Mouse (Mus musculus) intestine, embryonic 14.5 days (tissue): ENCODE measurements at regions not wholly inside any gene's neighbourhood (a gene's known extent, or its start where the extent isn't known, plus 50 kb on each side); places are given as distances from the start of the nearest gene placed in this dataset.

Source experiments
- ATAC-seq: fragments of 200-750 bp; cut with Nextera tagmentation; replicated peaks from 2 replicates; pipeline ENCODE4 v1.8.0; 2017; ENCODE audit warnings: low read depth, moderate number of reproducible peaks, moderate TSS enrichment, moderate library complexity; ENCODE audit not compliant: low FRiP score, low TSS enrichment
- DNase-seq: peaks from one replicate; pipeline ENCODE4 v3.0.0-alpha.2; 2018; ENCODE audit warnings: low spot score
- H3K27ac ChIP-seq: fragments of 300-500 bp; sonication (generic); 2 replicates; pipeline ENCODE4 v1.5.1; 2014; ENCODE audit warnings: low read depth, mild to moderate bottlenecking, control low read depth
- H3K27me3 ChIP-seq: fragments of 300-500 bp; sonication (generic); replicated peaks from 2 replicates; pipeline ENCODE4 v1.6.1; 2014; ENCODE audit warnings: low read length, control low read depth; ENCODE audit not compliant: control insufficient read depth, insufficient read depth
- H3K36me3 ChIP-seq: fragments of 300-500 bp; sonication (generic); 2 replicates; pipeline ENCODE4 v1.6.1; 2014; ENCODE audit warnings: low read length, control low read depth; ENCODE audit not compliant: control insufficient read depth, insufficient read depth
- H3K4me1 ChIP-seq: fragments of 300-500 bp; sonication (generic); replicated peaks from 2 replicates; pipeline ENCODE4 v1.6.1; 2014; ENCODE audit warnings: low read length, control low read depth, mixed read lengths; ENCODE audit not compliant: control insufficient read depth, insufficient read depth
- H3K4me2 ChIP-seq: fragments of 300-500 bp; sonication (generic); 2 replicates; pipeline ENCODE4 v1.6.1; 2014; ENCODE audit warnings: low read length
- H3K4me3 ChIP-seq: fragments of 300-500 bp; sonication (generic); 2 replicates; pipeline ENCODE4 v1.5.1; 2014; ENCODE audit warnings: low read depth, low read length, control low read depth, mixed read lengths
- H3K9ac ChIP-seq: fragments of 300-500 bp; sonication (generic); 2 replicates; pipeline ENCODE4 v1.6.1; 2014; ENCODE audit warnings: mild to moderate bottlenecking, low read length
- H3K9me3 ChIP-seq: fragments of 300-500 bp; sonication (generic); 2 replicates; pipeline ENCODE4 v1.6.1; 2016; ENCODE audit warnings: low read length, control low read depth; ENCODE audit not compliant: control insufficient read depth
- WGBS: fragments of 180-500 bp; shearing (Covaris S2); extraction: QIAGEN DNeasy Blood & Tissue Kit; methylation state at CpG from one replicate; pipeline ENCODE4 v1.1.7; 2014; 5-methylcytosine and 5-hydroxymethylcytosine counted together

DNA sequence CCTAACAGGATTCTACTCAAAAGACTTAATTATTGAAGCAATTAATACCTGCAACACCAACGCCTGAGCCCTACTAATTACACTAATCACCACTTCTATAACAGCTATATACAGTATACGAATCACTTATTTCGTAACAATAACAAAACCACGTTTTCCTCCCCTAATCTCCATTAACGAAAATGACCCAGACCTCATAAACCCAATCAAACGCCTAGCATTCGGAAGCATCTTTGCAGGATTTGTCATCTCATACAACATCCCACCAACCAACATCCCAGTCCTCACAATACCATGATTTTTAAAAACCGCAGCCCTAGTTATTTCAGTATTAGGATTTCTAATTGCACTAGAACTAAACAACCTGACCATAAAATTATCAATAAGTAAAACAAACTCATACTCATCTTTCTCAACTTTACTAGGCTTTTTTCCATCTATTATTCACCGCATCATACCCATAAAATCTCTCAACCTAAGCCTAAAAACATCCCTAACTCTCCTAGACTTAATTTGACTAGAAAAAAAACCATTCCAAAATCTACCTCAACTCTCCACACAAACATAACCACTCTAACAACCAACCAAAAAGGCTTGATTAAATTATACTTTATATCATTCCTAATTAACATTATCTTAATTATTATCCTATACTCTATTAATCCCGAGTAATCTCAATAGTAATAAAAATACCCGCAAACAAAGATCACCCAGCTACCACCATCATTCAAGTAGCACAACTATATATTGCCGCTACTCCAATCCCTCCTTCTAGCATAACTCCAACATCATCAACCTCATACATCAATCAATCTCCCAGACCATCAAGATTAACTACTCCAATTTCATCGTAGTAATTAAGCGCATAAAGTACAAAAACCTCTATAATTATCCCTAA, 830.9 kb upstream of the Tyrp1 start:
- ATAC-seq (peak; percentile 100), DNase-seq (no peak)
- H3K27ac ChIP-seq, result no peak overlapping the region
- H3K4me1 ChIP-seq, result no peaks in the 10 kb centered on the region
- WGBS, result 90% methylated on average over 14 of the region's 14 CpGs
- H3K36me3 ChIP-seq, result no peaks in the 10 kb centered on the region
- no peak overlapping the region for H3K4me3 ChIP-seq
- H3K4me2 ChIP-seq, result no peak overlapping the region
- no peaks in the 10 kb centered on the region for H3K9me3 ChIP-seq
- H3K27me3 ChIP-seq, result no peaks in the 10 kb centered on the region
- no peak overlapping the region for H3K9ac ChIP-seq

DNA sequence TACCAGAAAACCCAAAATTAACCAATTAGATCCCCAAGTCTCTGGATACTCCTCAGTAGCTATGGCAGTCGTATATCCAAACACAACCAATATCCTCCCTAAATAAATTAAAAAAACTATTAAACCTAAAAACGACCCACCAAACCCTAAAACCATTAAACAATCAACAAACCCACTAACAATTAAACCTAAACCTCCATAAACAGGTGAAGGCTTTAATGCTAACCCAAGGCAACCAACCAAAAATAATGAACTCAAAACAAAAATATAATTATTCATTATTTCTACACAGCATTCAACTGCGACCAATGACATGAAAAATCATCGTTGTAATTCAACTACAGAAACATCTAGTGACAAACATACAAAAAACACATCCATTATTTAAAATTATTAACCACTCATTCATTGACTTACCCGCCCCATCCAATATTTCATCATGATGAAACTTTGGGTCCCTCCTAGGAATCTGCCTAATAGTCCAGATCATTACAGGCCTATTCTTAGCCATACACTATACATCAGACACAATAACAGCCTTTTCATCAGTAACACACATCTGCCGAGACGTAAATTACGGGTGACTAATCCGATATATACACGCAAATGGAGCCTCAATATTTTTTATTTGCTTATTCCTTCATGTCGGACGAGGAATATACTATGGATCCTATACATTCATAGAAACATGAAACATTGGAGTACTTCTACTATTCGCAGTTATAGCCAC, 830.1 kb upstream of the Tyrp1 start:
- Histone ChIP-seq H3K9ac (no peak overlapping the region), H3K4me3 (no peak overlapping the region), H3K27me3 (no peaks in the 10 kb centered on the region), H3K36me3 (no peaks in the 10 kb centered on the region), H3K27ac (no peak overlapping the region), H3K9me3 (no peaks in the 10 kb centered on the region), H3K4me1 (no peaks in the 10 kb centered on the region), H3K4me2 (no peak overlapping the region)
- DNase-seq (no peak), ATAC-seq (peak; percentile 95)
- 84% methylated on average over 13 of the region's 13 CpGs for WGBS

DNA sequence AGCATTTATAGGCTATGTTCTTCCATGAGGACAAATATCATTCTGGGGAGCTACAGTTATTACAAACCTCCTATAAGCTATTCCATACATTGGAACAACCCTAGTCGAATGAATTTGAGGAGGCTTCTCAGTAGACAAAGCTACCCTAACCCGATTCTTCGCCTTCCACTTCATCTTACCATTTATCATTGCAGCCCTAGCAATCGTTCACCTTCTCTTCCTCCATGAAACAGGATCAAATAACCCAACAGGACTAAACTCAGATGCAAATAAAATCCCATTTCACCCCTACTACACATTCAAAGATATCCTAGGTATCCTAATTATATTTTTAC, 829.6 kb upstream of the Tyrp1 start:
- Histone ChIP-seq H3K27me3 (no peaks in the 10 kb centered on the region), H3K27ac (no peak overlapping the region), H3K4me2 (no peak overlapping the region), H3K4me3 (no peak overlapping the region), H3K9ac (no peak overlapping the region), H3K36me3 (no peaks in the 10 kb centered on the region), H3K9me3 (no peaks in the 10 kb centered on the region), H3K4me1 (no peaks in the 10 kb centered on the region)
- DNase-seq (no peak), ATAC-seq (no peak)
- WGBS, result 86% methylated on average over 4 of the region's 4 CpGs

DNA sequence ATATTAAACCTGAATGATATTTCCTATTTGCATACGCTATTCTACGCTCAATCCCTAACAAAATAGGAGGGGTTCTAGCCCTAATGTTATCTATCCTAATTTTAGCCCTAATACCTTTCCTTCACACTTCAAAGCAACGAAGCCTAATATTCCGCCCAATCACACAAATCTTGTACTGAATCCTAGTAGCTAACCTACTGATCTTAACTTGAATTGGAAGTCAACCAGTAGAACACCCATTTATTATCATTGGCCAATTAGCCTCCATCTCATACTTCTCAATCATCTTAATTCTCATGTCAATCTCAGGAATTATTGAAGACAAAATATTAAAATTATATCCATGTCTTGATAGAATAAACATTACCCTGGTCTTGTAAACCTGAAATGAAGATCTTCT, 829.1 kb upstream of the Tyrp1 start:
- no peak overlapping the region for H3K4me2 ChIP-seq
- WGBS, result 94% methylated on average over 4 of the region's 4 CpGs
- H3K9ac ChIP-seq, result no peak overlapping the region
- ATAC-seq (no peak), DNase-seq (no peak)
- no peaks in the 10 kb centered on the region for H3K9me3 ChIP-seq
- H3K4me1 ChIP-seq, result no peaks in the 10 kb centered on the region
- H3K27me3 ChIP-seq, result no peaks in the 10 kb centered on the region
- no peaks in the 10 kb centered on the region for H3K36me3 ChIP-seq
- H3K27ac ChIP-seq, result no peak overlapping the region
- no peak overlapping the region for H3K4me3 ChIP-seq

DNA sequence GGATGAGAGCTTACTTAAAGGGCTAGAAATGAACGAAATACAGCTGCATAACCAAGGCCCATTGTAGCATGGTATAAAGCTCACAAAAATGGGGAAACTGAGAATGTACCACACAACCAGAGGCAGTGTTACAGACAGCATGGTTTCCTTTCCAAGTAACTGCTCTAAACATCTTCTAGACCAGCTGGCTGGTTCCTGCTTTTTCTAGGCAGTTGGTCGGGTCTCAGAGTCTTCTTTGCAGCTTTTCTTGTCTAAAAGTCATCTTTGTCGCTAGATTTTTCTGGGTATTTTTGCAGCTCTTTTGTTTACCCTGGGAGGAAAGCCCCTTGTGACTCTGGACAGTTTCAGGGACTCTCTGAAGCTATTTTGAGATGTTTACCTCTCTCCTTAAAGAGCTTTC, 806.0 kb upstream of the Tyrp1 start:
- Histone ChIP-seq H3K4me1 (no peaks in the 10 kb centered on the region), H3K9ac (no peak overlapping the region), H3K9me3 (no peaks in the 10 kb centered on the region), H3K27me3 (no peaks in the 10 kb centered on the region), H3K27ac (no peak overlapping the region), H3K4me3 (no peak overlapping the region), H3K36me3 (no peaks in the 10 kb centered on the region), H3K4me2 (no peak overlapping the region)
- no peak for DNase-seq
- 46% methylated on average over 3 of the region's 3 CpGs for WGBS
- ATAC-seq, result no peak

DNA sequence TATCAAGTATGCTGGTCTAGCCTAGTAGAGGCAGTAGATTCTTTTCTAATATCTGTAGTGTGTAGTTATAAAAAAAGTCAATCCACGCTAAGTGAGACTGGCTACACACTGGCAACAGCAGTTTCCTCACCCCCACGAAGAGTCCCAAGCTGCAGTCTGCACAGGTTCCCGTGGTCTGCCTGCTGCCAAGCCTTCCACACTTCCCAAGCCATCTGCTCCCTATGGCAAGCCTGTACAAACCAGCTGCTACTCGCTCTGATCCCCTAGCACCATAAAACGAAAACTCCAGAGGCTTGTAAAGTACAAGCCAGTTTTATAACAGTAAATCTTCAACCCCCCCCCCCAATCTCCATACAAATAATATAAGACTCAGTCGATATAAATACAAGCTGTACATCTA, 786.0 kb upstream of the Tyrp1 start:
- Histone ChIP-seq H3K4me2 (no peak overlapping the region), H3K36me3 (no peaks in the 10 kb centered on the region)

More for the DNA sequence above, 786.0 kb upstream of the Tyrp1 start:
- WGBS, result 77% methylated on average over 6 of the region's 6 CpGs
- no peaks in the 10 kb centered on the region for H3K27me3 ChIP-seq
- no peak overlapping the region for H3K9ac ChIP-seq
- ATAC-seq (no peak), DNase-seq (no peak)
- H3K9me3 ChIP-seq, result no peaks in the 10 kb centered on the region
- no peak overlapping the region for H3K4me3 ChIP-seq
- H3K27ac ChIP-seq, result no peak overlapping the region
- H3K4me1 ChIP-seq, result no peaks in the 10 kb centered on the region
